Mouse (Mus musculus): ENCODE measurements around the gene Iyd.
"Not testable (repeated sequence)": the region's sequence is repeated elsewhere in the genome, so short reads cannot be mapped to it uniquely, and the experiment has no call there.

Iyd gene

DNA sequence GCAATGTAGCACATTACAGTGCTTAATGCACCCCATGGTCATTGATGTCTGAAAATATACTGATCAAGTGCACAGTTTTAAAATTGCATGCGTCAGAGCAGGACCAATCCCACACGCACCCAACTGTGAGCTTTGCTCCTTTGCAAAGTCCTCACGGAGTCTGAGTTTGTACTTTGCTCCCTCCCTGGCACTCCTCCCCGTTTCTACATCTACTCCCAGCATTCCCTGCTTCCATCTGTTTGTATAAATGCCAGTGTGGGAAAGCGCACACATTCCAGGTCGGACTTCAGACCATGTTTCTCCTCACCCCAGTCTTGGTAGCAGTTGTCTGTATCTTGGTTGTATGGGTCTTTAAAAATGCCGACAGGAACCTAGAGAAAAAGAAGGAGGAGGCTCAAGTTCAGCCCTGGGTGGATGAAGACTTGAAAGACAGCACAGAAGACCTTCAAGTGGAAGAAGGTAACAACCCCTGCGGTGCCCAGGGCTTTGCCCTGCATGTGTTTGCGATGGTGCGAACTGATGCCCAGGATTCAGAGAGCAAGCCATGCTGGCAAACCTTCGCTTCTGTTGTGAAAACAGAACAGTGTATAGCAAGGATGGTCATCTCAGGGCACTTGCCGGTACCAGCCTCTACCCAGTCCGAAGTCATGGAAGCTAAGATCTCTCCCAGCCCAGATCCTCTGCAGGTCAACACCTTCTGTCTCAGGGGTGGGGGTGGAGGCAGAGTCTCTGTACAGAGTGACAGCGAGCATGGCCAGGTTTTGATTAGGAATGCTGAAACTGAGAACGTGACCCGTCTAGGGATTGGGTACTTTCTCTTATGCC is at the start of gene Iyd:
TSS of gene Iyd (plus strand) at position 238 of the 825 bp plus-strand sequence.
- no peak for DNase-seq

DNA sequence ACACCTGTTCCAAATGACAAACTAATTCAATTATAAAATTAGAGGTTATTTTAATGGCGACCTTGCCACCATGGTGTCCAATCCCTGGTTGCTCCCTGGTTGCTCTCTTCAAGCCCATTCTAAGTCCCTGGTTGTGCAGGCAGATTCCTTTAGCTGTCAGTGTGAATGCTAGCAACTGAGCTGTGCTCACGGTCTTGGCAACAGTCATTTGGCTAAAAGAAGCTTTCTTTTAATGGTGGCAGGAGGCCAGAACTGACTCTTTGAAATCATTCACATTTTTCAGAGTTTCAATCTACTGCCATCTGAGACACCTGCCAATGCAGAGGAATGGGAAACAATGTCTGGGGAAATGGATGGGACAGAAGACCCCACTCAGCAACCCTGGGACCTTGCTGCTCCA is 43.2 kb upstream of the Iyd start:
- DNase-seq = no peak

DNA sequence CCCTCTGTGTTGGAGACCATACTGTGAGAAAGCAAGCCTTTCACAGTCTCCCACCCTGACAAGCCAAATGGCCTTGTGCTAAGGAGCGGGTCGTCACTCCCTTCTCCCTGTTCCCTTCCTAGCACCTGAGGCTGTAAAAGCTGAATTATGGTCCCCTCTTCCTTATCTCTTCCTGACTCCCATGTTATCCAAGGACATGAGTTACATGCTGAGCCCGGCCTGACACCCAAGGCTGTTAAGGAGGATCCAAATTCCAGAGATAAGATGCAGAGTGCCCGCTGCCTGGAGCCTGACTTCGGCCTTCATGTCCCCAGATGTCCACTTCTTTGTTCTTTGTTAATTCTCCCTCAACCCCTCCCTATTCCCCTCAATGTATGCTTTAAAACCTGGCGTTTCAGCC is 39.2 kb upstream of the Iyd start:
- not testable (repeated sequence) for DNase-seq

DNA sequence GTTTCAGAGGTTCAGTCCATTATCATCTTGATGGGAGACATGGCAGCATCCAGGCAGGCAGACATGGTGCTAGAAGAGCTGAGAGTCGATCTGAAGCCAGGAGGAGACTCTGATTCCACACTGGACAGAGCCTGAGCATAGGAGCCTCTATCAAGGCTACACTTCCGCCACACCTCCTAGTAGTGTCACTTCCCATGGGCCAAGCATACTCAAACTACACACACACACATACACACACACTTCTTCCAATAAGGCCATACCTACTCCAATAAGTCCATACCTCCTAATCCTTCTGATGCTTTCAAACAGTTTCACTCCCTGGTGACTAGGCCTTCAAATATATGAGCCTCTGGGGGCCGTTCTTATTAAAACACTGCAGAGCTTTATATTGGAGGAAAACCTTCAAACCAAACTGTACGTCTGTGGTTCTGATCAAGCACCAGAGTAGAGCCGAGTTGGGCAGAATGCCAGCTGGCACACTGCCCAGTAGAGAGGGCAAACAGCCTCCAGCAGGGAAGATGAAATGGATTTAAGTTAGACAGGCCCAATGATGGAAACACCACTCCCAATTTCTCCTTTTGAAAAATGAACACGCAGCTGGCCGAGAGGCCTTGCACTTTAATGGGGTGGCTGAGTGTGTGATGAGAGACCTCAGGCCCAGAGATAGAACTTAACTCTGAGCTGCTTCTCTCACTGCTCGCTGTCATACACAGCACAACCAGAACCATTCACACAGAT is 32.4 kb upstream of the Iyd start:
- no peak for DNase-seq

DNA sequence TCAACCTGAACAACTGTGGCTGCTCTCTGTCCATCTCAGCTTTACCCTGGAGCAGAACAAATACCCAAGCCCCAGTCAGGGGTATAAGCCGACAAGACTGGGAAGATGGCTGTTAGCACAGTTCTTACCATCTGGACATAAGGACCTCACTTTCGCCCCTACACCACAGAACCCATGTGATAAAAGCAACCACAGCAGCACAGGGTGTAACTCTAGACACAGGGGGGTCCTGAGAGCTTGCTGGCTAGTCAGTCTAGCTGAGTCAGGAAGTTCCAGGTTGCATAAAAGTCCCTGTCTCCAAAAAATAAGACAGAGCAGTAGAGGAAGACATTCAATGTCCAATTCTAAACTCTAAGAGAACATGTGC is 31.8 kb upstream of the Iyd start:
- no peak for DNase-seq

DNA sequence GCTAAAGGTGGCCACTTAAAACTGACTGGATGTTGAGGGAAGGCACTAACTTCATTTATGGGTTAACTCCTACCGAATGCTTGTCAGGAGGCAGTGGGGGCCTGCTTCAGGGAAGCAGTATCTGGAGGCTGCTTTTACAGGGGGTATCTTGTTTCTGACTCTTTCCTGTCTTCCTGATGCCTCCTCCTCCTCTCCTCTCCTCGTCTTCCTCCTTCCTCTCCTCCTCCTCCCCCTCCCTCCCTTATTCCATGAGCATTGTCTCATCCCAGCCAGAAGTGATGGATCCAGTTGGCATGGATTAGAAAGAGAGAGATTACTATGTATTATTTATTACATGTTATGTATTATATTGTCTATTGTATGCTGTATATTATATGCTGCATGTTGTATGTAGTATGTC is 31.3 kb upstream of the Iyd start:
- no peak for DNase-seq

DNA sequence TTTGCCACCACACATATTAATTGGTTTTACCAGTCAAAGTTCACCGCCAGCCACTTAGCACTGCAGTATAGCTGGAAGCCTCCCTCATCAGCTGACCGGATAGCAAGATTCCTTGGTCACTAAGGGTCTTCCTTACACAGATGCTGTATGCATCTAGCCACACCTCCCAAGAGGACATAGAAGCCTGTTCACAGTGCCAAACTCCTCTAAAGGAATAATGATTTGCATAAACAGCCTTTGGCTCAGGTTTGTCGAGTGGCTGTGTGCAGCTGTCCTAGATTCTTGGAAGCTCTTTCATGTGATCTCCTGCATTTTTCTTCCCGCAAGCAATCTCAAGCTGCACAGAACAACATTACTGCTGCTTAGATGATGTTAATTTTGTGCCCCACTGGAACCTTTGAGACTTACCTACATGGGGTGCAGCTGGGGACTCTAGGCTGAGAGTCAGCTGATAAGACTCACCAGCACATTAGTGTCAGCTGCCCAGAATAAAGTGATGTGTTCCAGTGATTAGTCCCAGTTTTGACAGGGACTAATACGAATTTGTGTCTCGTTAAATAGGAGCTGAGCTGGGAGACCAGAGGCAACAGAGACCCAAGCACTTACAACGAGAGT is 30.3 kb upstream of the Iyd start:
- DNase-seq = no peak

DNA sequence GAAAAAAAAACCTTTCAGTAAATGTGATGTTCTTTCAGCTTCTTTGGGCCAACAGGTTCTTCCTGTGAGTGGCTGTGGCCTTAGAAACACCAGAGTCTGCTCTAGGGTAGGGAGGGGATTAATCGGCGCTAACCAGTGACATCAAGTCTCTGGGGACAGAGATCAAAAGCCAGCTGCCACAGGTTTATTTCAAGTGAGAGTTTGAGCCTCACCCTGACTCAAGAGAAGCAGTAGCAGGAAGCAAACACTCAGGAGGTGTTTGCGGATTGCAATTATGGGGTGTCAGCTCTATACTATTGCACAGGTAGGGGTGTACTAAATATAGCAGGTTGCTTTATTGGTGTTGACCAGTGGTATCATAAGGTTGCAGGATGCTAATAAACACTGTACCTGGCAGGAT is 29.6 kb upstream of the Iyd start:
- peak in 1 of 2 experiments; percentile 37 for DNase-seq

DNA sequence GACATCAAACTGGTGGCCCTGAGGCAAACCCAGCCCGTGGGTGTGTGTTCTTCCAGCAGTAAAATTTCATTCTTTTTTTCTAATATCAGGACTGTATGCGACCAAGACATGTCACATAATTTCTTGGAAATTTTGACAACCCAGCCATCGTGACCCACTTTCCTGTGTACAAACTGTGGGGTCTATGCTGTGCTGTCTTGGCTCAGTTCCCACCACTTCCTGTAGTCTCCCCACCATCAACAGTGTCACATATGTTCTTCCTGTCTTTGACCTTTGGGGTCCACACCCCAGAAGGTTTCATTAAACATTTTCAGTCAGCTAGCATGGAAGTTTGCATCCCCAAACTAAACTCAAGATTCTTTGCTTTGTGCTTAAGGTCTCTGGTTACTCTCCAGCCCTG is 28.6 kb upstream of the Iyd start:
- DNase-seq = peak in 1 of 2 experiments; percentile 48

DNA sequence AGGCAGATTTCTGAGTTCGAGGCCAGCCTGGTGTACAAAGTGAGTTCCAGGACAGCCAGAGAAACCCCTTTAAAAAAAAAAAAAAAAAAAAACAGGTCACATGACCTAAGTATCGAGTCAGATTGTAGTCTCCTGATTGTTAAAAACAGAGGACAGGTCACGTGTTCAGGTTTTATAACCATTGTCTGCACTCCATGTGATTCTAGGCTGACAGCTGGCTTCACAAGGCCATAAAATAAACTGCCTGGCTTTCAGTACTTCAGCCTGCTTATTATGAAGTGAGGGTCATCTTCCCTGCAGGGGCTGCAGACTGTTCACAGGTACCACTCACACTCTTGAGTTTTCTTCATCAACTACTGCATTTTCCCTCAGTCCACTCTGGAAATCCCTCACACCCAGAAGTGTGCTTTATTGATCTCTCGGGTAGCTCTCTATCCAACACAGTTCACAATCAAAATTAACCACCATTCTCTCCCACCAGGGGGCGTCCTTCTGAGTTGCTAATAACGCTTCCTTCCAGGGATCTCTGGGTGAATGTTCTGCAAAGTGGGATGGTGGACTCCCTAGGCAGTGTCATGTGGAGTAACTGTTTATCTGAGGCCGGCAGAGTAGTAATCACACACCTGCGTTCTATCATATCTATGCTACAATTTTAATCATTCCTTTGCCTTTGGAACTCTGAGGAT is 27.3 kb upstream of the Iyd start:
- DNase-seq = no peak

DNA sequence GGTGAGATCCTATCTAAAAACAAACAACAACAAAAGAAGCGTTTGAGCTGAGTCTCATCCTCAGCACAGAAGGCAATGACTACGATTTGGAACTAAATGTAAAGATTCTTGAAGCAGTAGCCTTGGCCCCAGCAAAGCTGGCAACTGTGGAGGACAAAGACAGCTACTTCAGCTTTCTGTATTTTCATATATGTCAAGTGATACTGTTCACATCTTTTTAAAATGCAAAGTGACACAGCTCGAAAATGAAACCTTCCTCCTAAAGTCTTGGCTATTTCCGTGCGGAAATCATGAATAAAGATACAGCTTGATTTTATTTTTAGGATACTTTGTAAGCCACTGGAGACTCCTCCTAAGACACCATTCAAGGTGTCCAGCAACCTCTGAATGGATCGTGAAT is 26.1 kb upstream of the Iyd start:
- no peak for DNase-seq

DNA sequence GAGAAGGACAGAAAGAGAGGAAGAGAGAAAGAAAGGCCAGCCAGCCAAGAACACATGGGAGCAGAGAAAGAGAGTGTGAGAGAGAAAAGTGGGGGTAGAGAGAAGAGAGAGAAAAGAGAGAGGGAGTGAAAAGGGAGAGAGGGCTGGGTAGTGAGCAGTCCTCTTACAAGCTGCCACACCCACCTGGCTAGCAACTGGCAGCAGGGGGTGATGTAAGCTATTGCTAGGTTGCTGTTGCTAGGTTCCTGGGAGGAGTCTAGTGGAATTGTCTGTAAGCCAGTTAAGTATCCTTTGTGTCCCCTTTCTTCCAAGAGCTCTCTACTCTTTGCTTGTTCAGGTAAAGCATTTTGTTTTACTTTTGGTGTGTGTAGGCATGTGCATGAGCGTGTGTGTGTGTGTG is 25.4 kb upstream of the Iyd start:
- DNase-seq = peak in 1 of 2 experiments; percentile 34

DNA sequence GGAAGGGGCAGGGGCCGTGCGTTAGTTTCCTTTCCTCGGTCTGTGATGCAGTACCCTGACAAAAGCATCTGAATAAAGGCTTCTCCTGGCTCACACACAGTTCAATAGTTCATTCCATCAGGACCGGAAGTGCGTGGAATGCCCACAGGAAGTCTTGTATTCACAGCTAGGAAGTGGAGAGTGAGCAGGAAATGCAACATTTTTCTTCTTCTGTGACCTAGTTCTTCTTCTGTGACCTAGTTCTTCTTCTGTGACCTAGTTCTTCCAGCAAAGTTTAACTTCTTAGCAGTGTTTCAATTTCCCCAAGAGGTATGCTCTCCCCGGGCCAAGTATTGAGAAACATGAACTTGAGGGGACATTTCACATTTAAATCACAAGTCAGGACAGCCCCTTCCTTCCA is 23.6 kb upstream of the Iyd start:
- DNase-seq = peak in 1 of 2 experiments; percentile 60

DNA sequence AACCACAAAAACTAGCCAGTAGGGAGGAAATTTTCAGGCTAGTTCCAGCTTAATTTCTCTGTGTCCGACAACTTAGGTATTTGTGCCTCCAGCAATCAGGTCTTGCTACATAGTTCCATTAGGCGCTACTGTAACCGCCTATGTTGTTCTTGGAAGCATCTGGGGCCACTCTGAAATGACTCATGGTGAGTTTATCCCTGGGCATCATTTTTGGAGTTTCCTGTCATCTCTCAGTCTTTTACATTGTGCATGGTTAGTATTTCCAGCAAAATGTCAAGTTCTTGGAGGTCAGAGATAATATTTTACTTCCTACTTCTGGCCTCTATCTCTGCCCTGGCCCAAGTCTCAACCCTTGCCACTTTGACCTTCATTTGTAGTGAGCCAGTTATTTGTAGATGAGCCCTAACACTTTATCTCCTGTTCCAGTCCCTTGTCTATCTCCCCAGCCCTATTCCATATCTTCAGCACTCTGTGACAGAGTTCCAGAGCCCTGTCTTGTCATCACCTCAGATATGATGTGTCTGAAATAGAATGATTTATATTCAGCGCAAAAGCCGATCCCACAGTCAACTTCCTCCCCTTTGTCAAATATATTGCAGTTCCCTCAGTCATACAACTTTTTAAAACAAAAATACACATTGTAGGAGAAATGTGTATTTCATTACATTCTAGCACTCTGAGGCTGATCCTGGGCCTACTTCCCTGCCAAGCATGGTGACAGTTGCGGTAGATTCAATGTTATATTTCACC is 16.8 kb upstream of the Iyd start:
- DNase-seq = no peak

DNA sequence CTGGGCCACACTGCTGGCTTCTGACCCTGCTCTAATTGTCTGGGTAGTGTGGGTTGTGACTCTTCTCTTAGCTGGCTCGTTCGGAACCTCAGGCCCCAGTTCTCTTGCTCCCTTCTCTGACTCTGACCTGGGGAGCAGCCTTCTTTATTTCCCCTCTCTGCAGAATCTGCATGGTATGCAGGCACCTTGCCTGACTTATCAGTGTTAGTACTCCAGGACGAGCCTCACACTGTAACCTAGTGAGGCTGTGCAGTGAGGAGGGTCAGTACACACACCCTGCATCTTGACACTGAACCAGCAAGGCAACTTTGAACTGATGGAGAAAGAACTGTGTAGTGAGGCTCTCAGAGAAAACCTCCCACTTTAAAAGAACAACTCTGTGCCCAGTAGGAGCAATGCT is 15.5 kb upstream of the Iyd start:
- DNase-seq = no peak

DNA sequence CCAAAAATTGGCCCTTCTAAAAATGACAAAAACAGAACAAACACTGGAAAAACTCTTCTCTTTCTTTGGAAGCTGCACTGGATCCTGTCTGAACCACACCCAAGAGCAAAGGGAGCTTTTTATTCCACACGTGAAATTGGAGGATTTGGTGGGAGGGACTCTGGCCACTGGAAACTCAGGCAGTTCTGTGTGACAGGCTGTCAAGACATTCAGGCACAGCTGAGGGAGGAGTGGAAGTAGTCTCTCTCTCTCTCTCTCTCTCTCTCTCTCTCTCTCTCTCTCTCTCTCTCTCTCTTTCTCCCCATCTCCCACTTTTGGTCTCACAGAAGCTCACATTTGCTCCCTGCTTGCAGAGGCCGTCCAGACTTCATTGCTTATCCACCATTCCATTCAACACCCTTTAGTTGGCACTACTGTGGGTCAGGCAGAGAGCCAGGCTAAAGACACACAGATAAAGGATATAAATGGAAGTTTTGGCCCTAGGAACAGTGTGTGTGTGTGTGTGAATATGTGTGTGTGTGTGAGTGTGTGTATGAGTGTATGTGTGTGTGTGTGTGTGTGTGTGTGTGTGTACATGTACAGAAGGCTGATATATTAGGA is 14.5 kb upstream of the Iyd start:
- DNase-seq = no peak

DNA sequence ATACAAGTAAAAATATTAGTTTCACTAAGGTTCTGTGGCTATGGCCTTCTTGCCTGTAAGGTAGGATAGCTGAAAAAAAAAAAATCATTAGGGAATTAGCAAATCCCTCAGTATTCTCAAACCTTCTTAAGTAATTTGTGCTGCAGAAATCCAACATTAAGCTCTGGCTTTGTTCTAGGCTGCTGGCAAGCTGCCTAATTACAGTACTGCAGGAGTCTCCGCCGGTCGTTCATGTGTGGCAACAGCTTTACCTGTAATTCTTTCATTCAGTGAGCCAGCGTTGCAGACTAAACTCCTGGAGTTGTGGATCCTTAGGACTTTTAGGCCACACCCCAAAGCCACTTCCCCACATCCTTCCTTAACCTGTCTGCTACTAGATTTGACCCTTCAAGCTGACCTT is 10.2 kb upstream of the Iyd start:
- DNase-seq = no peak

DNA sequence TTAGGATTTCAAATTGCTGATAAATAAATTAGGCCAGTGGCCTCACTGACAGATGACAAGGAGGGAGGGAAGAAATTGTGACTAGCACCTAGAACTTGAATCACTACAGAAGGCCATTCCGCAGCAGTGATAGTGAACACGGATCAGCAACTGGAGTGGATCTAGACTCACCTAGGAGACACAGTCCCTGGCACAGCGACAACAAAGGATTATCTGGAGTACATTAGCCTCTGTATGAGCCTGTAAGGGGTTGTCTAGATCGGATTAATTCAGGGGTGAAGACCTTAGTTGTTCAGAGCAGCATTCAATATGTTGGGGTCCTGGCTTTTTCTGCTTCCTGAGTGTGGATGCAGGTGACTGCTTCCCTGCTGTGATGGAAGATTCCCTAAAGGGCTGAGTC is 9.4 kb upstream of the Iyd start:
- no peak for DNase-seq

DNA sequence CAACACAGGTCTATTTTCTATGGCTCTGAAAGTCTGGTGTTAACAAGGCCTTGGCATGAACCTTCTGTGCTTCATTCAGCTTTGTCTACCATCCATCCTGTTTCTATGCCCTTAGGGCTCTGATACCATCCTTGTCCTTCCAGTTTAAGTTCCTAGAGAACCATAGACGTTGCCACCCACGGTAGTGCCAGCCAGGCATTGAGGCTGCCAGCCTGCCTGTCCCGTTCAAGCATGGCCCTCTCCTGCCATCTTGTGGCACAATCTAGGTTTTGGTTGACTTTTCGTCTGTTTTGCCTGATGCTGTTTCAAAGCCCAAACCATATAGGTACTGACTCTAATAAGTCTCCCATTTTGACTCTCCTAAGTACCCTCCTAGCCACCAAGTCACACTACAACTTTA is 8.7 kb upstream of the Iyd start:
- DNase-seq = peak; percentile 26 to 34

DNA sequence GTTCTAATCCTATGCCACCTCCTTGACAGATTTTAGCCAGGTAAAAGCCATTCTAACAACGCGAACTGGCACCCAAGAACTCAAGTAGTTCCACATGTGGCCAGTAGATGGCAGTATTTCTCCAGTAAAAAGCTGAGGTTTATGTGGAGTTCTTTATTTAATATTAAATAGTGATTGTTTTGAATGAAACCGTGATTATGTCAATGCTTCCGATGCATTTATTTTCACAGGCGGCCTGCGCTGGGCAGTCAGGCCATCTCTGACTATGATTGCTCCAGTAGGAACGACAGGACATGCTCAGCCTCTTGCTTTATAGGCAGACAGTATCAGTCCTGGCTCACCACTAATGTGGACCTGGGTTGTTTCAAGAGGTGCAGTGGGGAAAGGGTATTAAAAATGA is 5.6 kb upstream of the Iyd start:
- no peak for DNase-seq

DNA sequence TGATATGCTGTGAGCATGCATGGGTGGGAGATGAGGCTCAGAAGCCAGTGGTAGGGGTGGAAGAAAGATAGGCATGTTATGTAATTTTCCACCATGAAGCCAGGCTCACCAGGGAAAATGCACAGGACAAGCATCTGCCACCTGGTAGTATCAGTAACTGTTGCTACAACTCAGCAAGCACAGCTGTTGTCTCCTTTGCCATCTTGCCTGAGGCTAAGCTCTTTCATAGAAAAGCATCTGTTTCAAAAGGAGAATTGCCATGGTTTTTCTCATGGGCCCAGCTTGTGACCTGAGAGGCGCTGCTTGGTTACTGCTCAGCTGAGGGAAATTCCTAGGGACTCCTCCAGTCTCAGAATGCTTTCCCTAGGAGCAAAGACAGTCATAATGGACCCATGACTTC is 3.7 kb upstream of the Iyd start:
- DNase-seq = no peak

DNA sequence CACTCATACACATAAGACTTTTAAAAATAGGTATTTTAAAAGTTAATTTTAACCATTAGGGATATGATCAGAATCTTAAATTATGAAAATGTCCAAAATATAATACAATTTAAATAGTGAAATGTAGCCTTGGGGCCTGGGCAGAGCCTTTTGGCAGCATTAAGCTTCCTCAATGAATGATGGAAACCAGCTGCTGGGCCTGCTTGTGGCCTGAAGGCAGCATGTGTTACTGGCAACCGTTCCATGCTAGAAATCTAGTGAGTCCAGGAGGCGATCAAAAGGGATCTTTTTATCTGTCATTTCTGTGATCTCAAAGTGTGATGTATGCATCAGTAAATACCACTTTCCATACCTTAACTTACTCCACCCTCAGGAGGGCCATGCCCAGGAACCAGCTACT is 9.3 kb downstream of the Iyd start:
- DNase-seq = no peak
